In the genomic region with DNA sequence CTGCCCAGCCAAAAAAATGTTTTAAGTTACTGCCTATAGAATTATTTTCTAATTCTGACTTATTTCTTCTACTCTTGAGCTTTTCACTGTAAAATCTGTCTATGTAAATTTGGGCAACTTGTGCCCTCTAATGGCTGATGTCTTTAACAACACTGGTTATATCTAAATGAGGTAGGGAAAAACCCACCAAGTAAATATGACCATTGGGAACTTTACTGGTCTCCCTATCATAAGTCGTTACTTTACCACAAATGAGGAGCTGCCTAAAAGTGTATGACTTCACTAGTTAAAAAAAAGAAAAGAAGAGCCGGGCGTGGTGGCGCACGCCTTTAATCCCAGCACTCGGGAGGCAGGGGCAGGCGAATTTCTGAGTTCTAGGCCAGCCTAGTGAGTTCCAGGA, we compare ENCODE assay signal across 8 mouse cellular contexts. TPM values are rescaled to one million over a fixed set of nuclear protein-coding genes. Genes with fewer than 3 reads are reported as not detected.
DNase-seq lines count a peak whose midpoint lies in the region; ATAC-seq lines count a peak whose summit lies in the region.

No protein-coding gene starts in this region.

- no peak for ATAC-seq in erythroblast, adult 5-6 weeks (replicated peaks; ENCODE audit: low FRiP score, poor library complexity, severe bottlenecking)
- ATAC-seq in embryonic facial prominence, embryonic 14.5 days (ENCODE audit: low read depth): no peak
- no peak for ATAC-seq in limb, embryonic 13.5 days (ENCODE audit: low FRiP score, low read depth)
- no peak for ATAC-seq in stomach, embryonic 15.5 days (ENCODE audit: insufficient read depth, low FRiP score, low read depth)

- peaks cover 63% of the 10 kb centered on the region for H3K4me1 ChIP-seq in erythroblast, embryonic 14.5 days (ENCODE audit: control insufficient read depth)
- H3K4me1 ChIP-seq in embryonic facial prominence, embryonic 14.5 days (ENCODE audit: control insufficient read depth, insufficient read depth, low read length): peaks cover 29% of the 10 kb centered on the region
- H3K4me1 ChIP-seq in limb, embryonic 13.5 days: peaks cover 50% of the 10 kb centered on the region
- H3K4me1 ChIP-seq in stomach, embryonic 15.5 days: peaks cover 18% of the 10 kb centered on the region

- no peak overlapping the region for H3K27ac ChIP-seq in embryonic facial prominence, embryonic 14.5 days (replicated peaks; ENCODE audit: low read depth, low read length)
- H3K27ac ChIP-seq in limb, embryonic 13.5 days: no peak overlapping the region
- no peak overlapping the region for H3K27ac ChIP-seq in stomach, embryonic 15.5 days

- H3K4me2 ChIP-seq in embryonic facial prominence, embryonic 14.5 days (ENCODE audit: low read depth, low read length): peak overlapping the region; percentile 59
- peak overlapping the region; percentile 64 for H3K4me2 ChIP-seq in limb, embryonic 13.5 days (replicated peaks)
- H3K4me2 ChIP-seq in stomach, embryonic 15.5 days: peak overlapping the region; percentile 52

- H3K36me3 ChIP-seq in erythroblast, embryonic 14.5 days (ENCODE audit: control insufficient read depth): peaks cover 59% of the 10 kb centered on the region
- H3K36me3 ChIP-seq in embryonic facial prominence, embryonic 14.5 days (ENCODE audit: control insufficient read depth, insufficient read depth, low read length): peaks cover 49% of the 10 kb centered on the region
- H3K36me3 ChIP-seq in limb, embryonic 13.5 days: peaks cover 43% of the 10 kb centered on the region
- H3K36me3 ChIP-seq in stomach, embryonic 15.5 days: peaks cover 38% of the 10 kb centered on the region

- H3K9ac ChIP-seq in embryonic facial prominence, embryonic 14.5 days (ENCODE audit: low read depth, low read length): peak overlapping the region; percentile 40; the same call in 1 of the 2 replicates
- peak overlapping the region; percentile 26; the same call in 1 of the 2 replicates for H3K9ac ChIP-seq in limb, embryonic 13.5 days
- no peak overlapping the region for H3K9ac ChIP-seq in stomach, embryonic 15.5 days

- H3K4me3 ChIP-seq in erythroblast, embryonic 14.5 days (replicated peaks): peak overlapping the region; percentile 99
- peak overlapping the region; percentile 76 for H3K4me3 ChIP-seq in embryonic facial prominence, embryonic 14.5 days (ENCODE audit: low read depth, low read length)
- H3K4me3 ChIP-seq in limb, embryonic 13.5 days: peak overlapping the region; percentile 97
- peak overlapping the region; percentile 32 for H3K4me3 ChIP-seq in stomach, embryonic 15.5 days (replicated peaks)

- 54% methylated on average over 7 of the region's 7 CpGs for WGBS in embryonic facial prominence, embryonic 14.5 days
- WGBS in limb, embryonic 13.5 days: 55% methylated on average over 7 of the region's 7 CpGs
- WGBS in stomach, embryonic 15.5 days: 69% methylated on average over 7 of the region's 7 CpGs

- no peaks in the 10 kb centered on the region for H3K27me3 ChIP-seq in erythroblast, embryonic 14.5 days (ENCODE audit: control insufficient read depth)
- no peaks in the 10 kb centered on the region for H3K27me3 ChIP-seq in embryonic facial prominence, embryonic 14.5 days (replicated peaks; ENCODE audit: control insufficient read depth, insufficient read depth, low read length)
- H3K27me3 ChIP-seq in limb, embryonic 13.5 days: no peaks in the 10 kb centered on the region
- H3K27me3 ChIP-seq in stomach, embryonic 15.5 days (replicated peaks): no peaks in the 10 kb centered on the region

- peak; percentile 59 for DNase-seq in A20 (ENCODE audit: low read depth, low spot score)
- DNase-seq in embryonic facial prominence, embryonic 14.5 days (ENCODE audit: low spot score): peak; percentile 56
- DNase-seq in c-Kit-positive CD71-positive TER-119-positive erythroid progenitor cells, embryonic 14.5 days (ENCODE audit: low spot score): no peak
- DNase-seq in adrenal gland, adult 2 months: no peak

- no peaks in the 10 kb centered on the region for H3K9me3 ChIP-seq in erythroblast, embryonic 14.5 days (ENCODE audit: control insufficient read depth, low read length)
- H3K9me3 ChIP-seq in embryonic facial prominence, embryonic 14.5 days (ENCODE audit: control insufficient read depth, low read length): no peaks in the 10 kb centered on the region
- no peaks in the 10 kb centered on the region for H3K9me3 ChIP-seq in limb, embryonic 13.5 days
- no peaks in the 10 kb centered on the region for H3K9me3 ChIP-seq in stomach, embryonic 15.5 days

RNA-seq across cellular contexts. Expression of a gene that starts 2.8 kb away (rescaled TPM):
- polyA plus RNA-seq in erythroblast, embryonic 14.5 days (2012): 610 and 750 TPM in 2 replicates
- total RNA-seq in erythroblast, adult 5-6 weeks (2015; ENCODE audit: low replicate concordance): 966 and 1,002 TPM in 2 replicates
- total RNA-seq in erythroblast, adult 5-6 weeks (2017; ENCODE audit: low replicate concordance): 1,471 and 1,473 TPM in 2 replicates
- 2,156 and 2,321 TPM in 2 replicates for polyA plus RNA-seq in embryonic facial prominence, embryonic 14.5 days (2014; fragmentation: Nextera tagmentation; extraction: Ambion mirVana)
- 3,132 and 3,199 TPM in 2 replicates for polyA plus RNA-seq in limb, embryonic 13.5 days (2015; fragmentation: Nextera tagmentation; extraction: Ambion mirVana)
- 1,924 and 2,089 TPM in 2 replicates for polyA plus RNA-seq in stomach, embryonic 15.5 days (2015; fragmentation: Nextera tagmentation; extraction: Ambion mirVana)
- 100 to 1,000 TPM; 639 to 657 TPM for total RNA-seq in adrenal gland, adult 2 months (2021)
- 103 and 113 TPM in 2 replicates for polyA plus RNA-seq in adrenal gland, adult 2 months (2012; rRNA removed)

RNA-seq across cellular contexts. Expression of a gene that starts 40.0 kb away (rescaled TPM):
- 2.5 and 2.7 TPM in 2 replicates for polyA plus RNA-seq in erythroblast, embryonic 14.5 days (2012)
- 17.3 and 29.4 TPM in 2 replicates for total RNA-seq in erythroblast, adult 5-6 weeks (2015; ENCODE audit: low replicate concordance)
- 34.7 and 53.5 TPM in 2 replicates for total RNA-seq in erythroblast, adult 5-6 weeks (2017; ENCODE audit: low replicate concordance)
- polyA plus RNA-seq in embryonic facial prominence, embryonic 14.5 days (2014; fragmentation: Nextera tagmentation; extraction: Ambion mirVana): 27.2 and 31.2 TPM in 2 replicates
- 39.3 and 40.7 TPM in 2 replicates for polyA plus RNA-seq in limb, embryonic 13.5 days (2015; fragmentation: Nextera tagmentation; extraction: Ambion mirVana)
- polyA plus RNA-seq in stomach, embryonic 15.5 days (2015; fragmentation: Nextera tagmentation; extraction: Ambion mirVana): 30.7 and 34.4 TPM in 2 replicates
- 10 to 100 TPM; 19.6 to 21.3 TPM for total RNA-seq in adrenal gland, adult 2 months (2021)
- 3.2 and 4.7 TPM in 2 replicates for polyA plus RNA-seq in adrenal gland, adult 2 months (2012; rRNA removed)

Comparison
In these comparisons a context has a peak if more than half of its experiments do, and no peak if none do; other contexts are left out.
1. H3K4me3 ChIP-seq: peak in every context shown above with its lines; median percentile 99 in erythroblast, embryonic 14.5 days; 97 in limb, embryonic 13.5 days; 76 in embryonic facial prominence, embryonic 14.5 days; 32 in stomach, embryonic 15.5 days.
2. DNase-seq: peak in A20 (single experiment) and embryonic facial prominence, embryonic 14.5 days (single experiment); none in c-Kit-positive CD71-positive TER-119-positive erythroid progenitor cells, embryonic 14.5 days (single experiment) and adrenal gland, adult 2 months (single experiment).
3. Peak in every context shown above with its lines, with median percentiles within 50 percentile points of each other: H3K4me2 ChIP-seq.